In the genomic region with DNA sequence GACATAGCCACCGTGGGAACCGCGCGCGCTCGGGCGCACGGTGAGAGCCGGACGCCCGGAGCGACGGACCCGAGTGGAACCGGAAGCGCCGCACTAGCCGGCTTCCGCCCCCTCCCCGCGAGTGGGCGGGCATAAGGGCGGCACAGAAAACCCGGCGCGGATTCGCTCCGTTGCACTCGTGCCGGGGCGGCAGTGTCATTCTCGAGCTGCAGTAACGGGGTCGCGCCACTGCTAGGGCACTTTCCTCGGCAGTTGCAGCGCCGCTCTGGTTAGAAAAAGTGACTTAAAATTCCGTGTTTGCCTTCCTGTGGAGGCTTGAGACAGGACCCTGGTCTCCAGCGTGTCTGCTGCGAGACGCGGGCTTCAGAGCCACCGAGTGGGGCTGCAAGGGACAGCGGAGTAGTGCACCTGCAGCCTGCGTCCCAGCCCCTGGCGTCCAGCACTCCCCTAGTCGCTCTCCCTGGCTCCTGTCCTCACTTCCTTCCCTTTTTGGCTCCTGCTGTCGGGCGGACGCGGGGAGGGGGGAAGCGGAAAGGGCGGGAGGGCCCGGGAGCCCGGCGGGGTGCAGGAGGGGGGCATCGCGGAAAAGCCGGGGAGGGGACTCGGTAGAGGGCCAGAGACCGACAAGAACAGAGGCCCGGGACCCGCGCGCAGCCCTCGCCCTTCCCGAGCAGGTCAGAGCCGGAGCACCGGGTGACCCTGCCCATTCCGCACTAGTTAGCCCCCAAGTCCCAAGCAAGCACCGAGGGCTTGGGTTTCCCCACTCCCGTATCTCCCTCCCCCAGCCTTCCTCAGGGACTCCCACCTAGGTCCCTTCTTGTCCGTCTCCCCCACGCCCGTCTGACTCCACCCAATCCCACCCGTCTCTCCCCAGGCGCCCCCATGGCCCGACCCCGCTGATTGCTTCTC, we compare ENCODE assay signal across 8 mouse cellular contexts. TPM values are rescaled to one million over a fixed set of nuclear protein-coding genes. Genes with fewer than 3 reads are reported as not detected.
DNase-seq lines count a peak whose midpoint lies in the region; ATAC-seq lines count a peak whose summit lies in the region.

Gene Rgl2, plus strand, starts transcription at position 173 of the 909 bp plus-strand sequence.

- H3K9ac ChIP-seq in heart, embryonic 14.5 days (ENCODE audit: low read length): peak within 1 kb of the TSS; percentile 91
- peak within 1 kb of the TSS; percentile 96 for H3K9ac ChIP-seq in liver, embryonic 12.5 days

- DNase-seq in CD8-positive naive resting alpha-beta T cell, adult 2 months (ENCODE audit: low read depth in 2 of 2, low spot score in 2 of 2): peak; percentile 93 to 97
- DNase-seq in c-Kit-negative CD71-positive TER-119-positive erythroid progenitor cells, embryonic 14.5 days (ENCODE audit: low read depth, low spot score): peak; percentile 89
- peak; percentile 93 for DNase-seq in forebrain, embryonic 10.5 days (ENCODE audit: extremely low spot score, low spot score)
- DNase-seq in kidney, postnatal 10 days: peak; percentile 96
- peak; percentile 94 for DNase-seq in naive thymus-derived CD4-positive, alpha-beta T cell, adult 2 months (ENCODE audit: low read depth)
- DNase-seq in splenic B cell, adult 2 months (ENCODE audit: low read depth, low spot score): peak; percentile 95

- H3K27me3 ChIP-seq in forebrain, embryonic 10.5 days (ENCODE audit: poor library complexity, severe bottlenecking): peaks cover 4% of the 10 kb centered on the region; the same call in 1 of the 2 replicates
- H3K27me3 ChIP-seq in heart, embryonic 14.5 days (ENCODE audit: control insufficient read depth, insufficient read depth, low read length): no peaks in the 10 kb centered on the region
- no peaks in the 10 kb centered on the region for H3K27me3 ChIP-seq in liver, embryonic 12.5 days (replicated peaks)
- no peaks in the 10 kb centered on the region for H3K27me3 ChIP-seq in splenic B cell, adult 2 months (ENCODE audit: control insufficient read depth, insufficient read depth, low read length, poor library complexity, severe bottlenecking)

- peak within 1 kb of the TSS; percentile 98 for H3K4me3 ChIP-seq in forebrain, embryonic 10.5 days
- H3K4me3 ChIP-seq in heart, embryonic 14.5 days (ENCODE audit: control insufficient read depth in 1 of 2, insufficient read depth in 1 of 2, low read depth in 1 of 2, low read length in 2 of 2): peak within 1 kb of the TSS; percentile 82 to 91
- H3K4me3 ChIP-seq in liver, embryonic 12.5 days: peak within 1 kb of the TSS; percentile 92

- H3K36me3 ChIP-seq in forebrain, embryonic 10.5 days (replicated peaks): peaks cover 56% of the 10 kb centered on the region
- peaks cover 40% of the 10 kb centered on the region for H3K36me3 ChIP-seq in heart, embryonic 14.5 days (ENCODE audit: control insufficient read depth, insufficient read depth, low read length)
- H3K36me3 ChIP-seq in liver, embryonic 12.5 days: peaks cover 58% of the 10 kb centered on the region
- H3K36me3 ChIP-seq in splenic B cell, adult 2 months (ENCODE audit: control insufficient read depth, insufficient read depth, low read length, poor library complexity, severe bottlenecking): peaks cover 18% of the 10 kb centered on the region

- peak within 1 kb of the TSS; percentile 97 for H3K4me2 ChIP-seq in heart, embryonic 14.5 days (ENCODE audit: low read length)
- peak within 1 kb of the TSS; percentile 100 for H3K4me2 ChIP-seq in liver, embryonic 12.5 days

- ATAC-seq in heart, embryonic 14.5 days (ENCODE audit: insufficient number of reproducible peaks, insufficient read depth, low FRiP score, low read depth): peak; percentile 83
- ATAC-seq in liver, embryonic 12.5 days: peak; percentile 78

- under 1% methylated on average over 80 of the region's 80 CpGs for WGBS in forebrain, embryonic 10.5 days
- 0% methylated on average over 80 of the region's 80 CpGs for WGBS in heart, embryonic 14.5 days
- WGBS in liver, embryonic 12.5 days (ENCODE audit: insufficient replicate concordance): under 1% methylated on average over 78 of the region's 80 CpGs

- H3K27ac ChIP-seq in forebrain, embryonic 10.5 days: peak within 1 kb of the TSS; percentile 92
- H3K27ac ChIP-seq in heart, embryonic 14.5 days (replicated peaks in 1 of 2; ENCODE audit: control insufficient read depth in 1 of 2, insufficient read depth in 1 of 2, low read depth in 2 of 2, low read length in 2 of 2): peak within 1 kb of the TSS; percentile 99
- H3K27ac ChIP-seq in liver, embryonic 12.5 days: peak within 1 kb of the TSS; percentile 96

- no peaks in the 10 kb centered on the region for H3K9me3 ChIP-seq in forebrain, embryonic 10.5 days
- H3K9me3 ChIP-seq in heart, embryonic 14.5 days (ENCODE audit: control insufficient read depth, low read length): no peaks in the 10 kb centered on the region
- H3K9me3 ChIP-seq in liver, embryonic 12.5 days (replicated peaks): no peaks in the 10 kb centered on the region

- peaks cover 51% of the 10 kb centered on the region for H3K4me1 ChIP-seq in forebrain, embryonic 10.5 days
- H3K4me1 ChIP-seq in heart, embryonic 14.5 days (ENCODE audit: control insufficient read depth in 2 of 2, insufficient read depth in 2 of 2, low read length in 2 of 2): peaks cover 8 to 18% of the 10 kb centered on the region in 2 experiments; a peak in 3 of 4 replicates
- peaks cover 63% of the 10 kb centered on the region for H3K4me1 ChIP-seq in liver, embryonic 12.5 days

RNA-seq across cellular contexts. Expression of gene Rgl2, which starts in this region (rescaled TPM):
- polyA plus RNA-seq in forebrain, embryonic 10.5 days (2016; fragmentation: Nextera tagmentation; extraction: Ambion mirVana): 39.3 and 46.7 TPM in 2 replicates
- polyA plus RNA-seq in heart, embryonic 14.5 days (2014; fragmentation: Nextera tagmentation; extraction: Ambion mirVana): 30.3 and 38.9 TPM in 2 replicates
- 17.3 and 18.4 TPM in 2 replicates for polyA plus RNA-seq in liver, embryonic 12.5 days (2016; fragmentation: Nextera tagmentation; extraction: Ambion mirVana)

Comparison
In these comparisons a context has a peak if more than half of its experiments do, and no peak if none do; other contexts are left out.
1. Peak in every context shown above with its lines: DNase-seq, ATAC-seq, H3K4me3 ChIP-seq and H3K27ac ChIP-seq.